Mouse (Mus musculus) midbrain, embryonic 15.5 days (tissue): Measurements from ENCODE around the gene Ranbp3l. TPM values are rescaled to one million over a fixed set of nuclear protein-coding genes. Genes with fewer than 3 reads are reported as not detected.

Experiments used
- ATAC-seq: fragments of 200-750 bp; cut with Nextera tagmentation; replicated peaks from 2 replicates; pipeline ENCODE4 v1.8.0; 2017; ENCODE audit warnings: moderate TSS enrichment
- H3K27ac ChIP-seq: fragments of 300-500 bp; sonication (generic); 2 replicates; pipeline ENCODE4 v1.5.1; 2015; ENCODE audit warnings: mild to moderate bottlenecking, inconsistent platforms
- H3K27me3 ChIP-seq: fragments of 300-500 bp; sonication (generic); replicated peaks from 2 replicates; pipeline ENCODE4 v1.6.1; 2015; ENCODE audit warnings: inconsistent platforms
- H3K36me3 ChIP-seq: fragments of 300-500 bp; sonication (generic); replicated peaks from 2 replicates; pipeline ENCODE4 v1.6.1; 2015; ENCODE audit warnings: inconsistent platforms
- H3K4me1 ChIP-seq: fragments of 300-500 bp; sonication (generic); 2 replicates; pipeline ENCODE4 v1.6.1; 2015; ENCODE audit warnings: inconsistent platforms
- H3K4me2 ChIP-seq: fragments of 300-500 bp; sonication (generic); 2 replicates; pipeline ENCODE4 v1.6.1; 2015; ENCODE audit warnings: inconsistent platforms, mild to moderate bottlenecking, moderate library complexity
- H3K4me3 ChIP-seq: fragments of 300-500 bp; sonication (generic); 2 replicates; pipeline ENCODE4 v1.5.1; 2015; ENCODE audit warnings: mild to moderate bottlenecking, inconsistent platforms
- H3K9ac ChIP-seq: fragments of 300-500 bp; sonication (generic); 2 replicates; pipeline ENCODE4 v1.6.1; 2015; ENCODE audit warnings: mild to moderate bottlenecking, inconsistent platforms
- H3K9me3 ChIP-seq: fragments of 300-500 bp; sonication (generic); 2 replicates; pipeline ENCODE4 v1.6.1; 2016; ENCODE audit warnings: inconsistent platforms
- WGBS: fragments of 180-500 bp; shearing (Covaris S2); methylation state at CpG from one replicate; pipeline ENCODE4 v1.1.7; 2015; ENCODE audit warnings: mixed read lengths; 5-methylcytosine and 5-hydroxymethylcytosine counted together
- polyA plus RNA-seq: library from polyadenylated mRNA; unstranded; fragments of >200 nt; fragmentation: Nextera tagmentation; extraction: Ambion mirVana; gene quantifications from 2 replicates; pipeline ENCODE4 v1.2.1, GENCODE M21; 2015

Ranbp3l gene
- 13.1 and 14.4 TPM in 2 replicates for polyA plus RNA-seq

GRCm38 (mm10) chr15:8967573-8968228 is at the start of gene Ranbp3l:
Gene Ranbp3l (plus strand): TSS chr15:8967949.
- no peaks in the 10 kb centered on the region for H3K36me3 ChIP-seq
- H3K9ac ChIP-seq: no peak within 1 kb of the TSS
- H3K4me3 ChIP-seq: peak within 1 kb of the TSS; percentile 20
- peak within 1 kb of the TSS; percentile 42 for H3K4me2 ChIP-seq
- H3K27ac ChIP-seq: 0 out of 2 replicates have a peak within 1 kb of the TSS, but pooled peaks have one; percentile 1
- peaks cover 8% of the 10 kb centered on the region; the same call in 1 of the 2 replicates for H3K4me1 ChIP-seq
- 59% methylated on average over 18 of the region's 18 CpGs for WGBS
- peak; percentile 71 for ATAC-seq
- H3K27me3 ChIP-seq: no peaks in the 10 kb centered on the region
- H3K9me3 ChIP-seq: no peaks in the 10 kb centered on the region

GRCm38 (mm10) chr15:8930061-8930460 is 37.7 kb upstream of the Ranbp3l start:
- no peaks in the 10 kb centered on the region for H3K27me3 ChIP-seq
- no peaks in the 10 kb centered on the region for H3K36me3 ChIP-seq
- no peak overlapping the region for H3K27ac ChIP-seq
- no peaks in the 10 kb centered on the region for H3K9me3 ChIP-seq
- H3K4me2 ChIP-seq: no peak overlapping the region
- no peak for ATAC-seq
- H3K9ac ChIP-seq: no peak overlapping the region
- WGBS: 80% methylated on average over 1 of the region's 1 CpGs
- no peaks in the 10 kb centered on the region for H3K4me1 ChIP-seq
- no peak overlapping the region for H3K4me3 ChIP-seq

- Histone ChIP-seq H3K4me2 (no peak overlapping the region), H3K4me3 (no peak overlapping the region), H3K27ac (no peak overlapping the region), H3K9me3 (no peaks in the 10 kb centered on the region), H3K36me3 (no peaks in the 10 kb centered on the region), H3K4me1 (no peaks in the 10 kb centered on the region), H3K9ac (no peak overlapping the region), H3K27me3 (no peaks in the 10 kb centered on the region)
- WGBS: 94% methylated on average over 3 of the region's 3 CpGs
- no peak for ATAC-seq
These were observed 30.8 kb upstream of the Ranbp3l start for GRCm38 (mm10) chr15:8936911-8937310.

- ATAC-seq: no peak
- Histone ChIP-seq H3K36me3 (no peaks in the 10 kb centered on the region), H3K4me3 (no peak overlapping the region), H3K4me1 (no peaks in the 10 kb centered on the region), H3K4me2 (no peak overlapping the region), H3K27ac (no peak overlapping the region), H3K9ac (no peak overlapping the region), H3K27me3 (no peaks in the 10 kb centered on the region), H3K9me3 (no peaks in the 10 kb centered on the region)
- 91% methylated on average over 5 of the region's 5 CpGs for WGBS
These were observed 26.9 kb upstream of the Ranbp3l start for GRCm38 (mm10) chr15:8940861-8941260.

- no peak overlapping the region for H3K4me3 ChIP-seq
- H3K4me1 ChIP-seq: no peaks in the 10 kb centered on the region
- H3K4me2 ChIP-seq: no peak overlapping the region
- no peak overlapping the region for H3K27ac ChIP-seq
- 78% methylated on average over 4 of the region's 4 CpGs for WGBS
- no peaks in the 10 kb centered on the region for H3K9me3 ChIP-seq
- H3K9ac ChIP-seq: no peak overlapping the region
- ATAC-seq: no peak
- H3K27me3 ChIP-seq: no peaks in the 10 kb centered on the region
- no peaks in the 10 kb centered on the region for H3K36me3 ChIP-seq
These were observed 16.9 kb upstream of the Ranbp3l start for GRCm38 (mm10) chr15:8950856-8951255.

GRCm38 (mm10) chr15:8963323-8963722 is 4.4 kb upstream of the Ranbp3l start:
- no peak overlapping the region for H3K9ac ChIP-seq
- H3K4me2 ChIP-seq: no peak overlapping the region
- no peaks in the 10 kb centered on the region for H3K36me3 ChIP-seq
- 61% methylated on average over 2 of the region's 2 CpGs for WGBS
- H3K27ac ChIP-seq: no peak overlapping the region
- H3K4me1 ChIP-seq: peaks cover 8% of the 10 kb centered on the region; the same call in 1 of the 2 replicates
- H3K4me3 ChIP-seq: no peak overlapping the region
- ATAC-seq: no peak
- H3K9me3 ChIP-seq: no peaks in the 10 kb centered on the region
- no peaks in the 10 kb centered on the region for H3K27me3 ChIP-seq

GRCm38 (mm10) chr15:8968229-8968595 is 463 bp downstream of the Ranbp3l start:
- no peak overlapping the region for H3K4me3 ChIP-seq
- H3K9ac ChIP-seq: no peak overlapping the region
- no peaks in the 10 kb centered on the region for H3K36me3 ChIP-seq
- no peaks in the 10 kb centered on the region for H3K9me3 ChIP-seq
- ATAC-seq: no peak
- H3K27ac ChIP-seq: 0 out of 2 replicates have a peak overlapping the region, but pooled peaks have one; percentile 1
- peaks cover 8% of the 10 kb centered on the region; the same call in 1 of the 2 replicates for H3K4me1 ChIP-seq
- peak overlapping the region; percentile 42 for H3K4me2 ChIP-seq
- 76% methylated on average over 14 of the region's 14 CpGs for WGBS
- no peaks in the 10 kb centered on the region for H3K27me3 ChIP-seq

- no peak overlapping the region for H3K9ac ChIP-seq
- ATAC-seq: no peak
- WGBS: 93% methylated on average over 10 of the region's 10 CpGs
These were observed 1.4 kb downstream of the Ranbp3l start for GRCm38 (mm10) chr15:8969061-8969635.

GRCm38 (mm10) chr15:8991211-8991610 is 23.5 kb downstream of the Ranbp3l start:
- H3K4me3 ChIP-seq: no peak overlapping the region
- no peaks in the 10 kb centered on the region for H3K36me3 ChIP-seq
- WGBS: 91% methylated on average over 6 of the region's 6 CpGs
- no peak for ATAC-seq
- H3K9me3 ChIP-seq: no peaks in the 10 kb centered on the region
- H3K4me1 ChIP-seq: no peaks in the 10 kb centered on the region
- no peak overlapping the region for H3K27ac ChIP-seq
- no peaks in the 10 kb centered on the region for H3K27me3 ChIP-seq
- no peak overlapping the region for H3K9ac ChIP-seq
- H3K4me2 ChIP-seq: no peak overlapping the region

More at GRCm38 (mm10) chr15:8969061-8969635, 1.4 kb downstream of the Ranbp3l start:
- H3K27me3 ChIP-seq: no peaks in the 10 kb centered on the region
- H3K4me3 ChIP-seq: no peak overlapping the region
- no peaks in the 10 kb centered on the region for H3K36me3 ChIP-seq
- H3K27ac ChIP-seq: no peak overlapping the region
- no peak overlapping the region for H3K4me2 ChIP-seq
- no peaks in the 10 kb centered on the region for H3K9me3 ChIP-seq
- peaks cover 8% of the 10 kb centered on the region; the same call in 1 of the 2 replicates for H3K4me1 ChIP-seq

- Histone ChIP-seq H3K27ac (no peak overlapping the region), H3K9me3 (no peaks in the 10 kb centered on the region), H3K4me3 (no peak overlapping the region), H3K4me2 (no peak overlapping the region), H3K4me1 (no peaks in the 10 kb centered on the region), H3K27me3 (no peaks in the 10 kb centered on the region), H3K9ac (no peak overlapping the region), H3K36me3 (no peaks in the 10 kb centered on the region)
- ATAC-seq: peak; percentile 80
- 78% methylated on average over 12 of the region's 12 CpGs for WGBS
These were observed 24.4 kb downstream of the Ranbp3l start for GRCm38 (mm10) chr15:8991859-8992838.

GRCm38 (mm10) chr15:8994608-8995277 is 27.0 kb downstream of the Ranbp3l start:
- Histone ChIP-seq H3K4me2 (no peak overlapping the region), H3K4me3 (no peak overlapping the region), H3K4me1 (no peaks in the 10 kb centered on the region), H3K36me3 (no peaks in the 10 kb centered on the region), H3K27me3 (no peaks in the 10 kb centered on the region), H3K9me3 (no peaks in the 10 kb centered on the region), H3K27ac (no peak overlapping the region), H3K9ac (no peak overlapping the region)
- ATAC-seq: no peak
- 69% methylated on average over 8 of the region's 8 CpGs for whole genome bisulfite sequencing

- H3K4me2 ChIP-seq: no peak overlapping the region
- no peaks in the 10 kb centered on the region for H3K9me3 ChIP-seq
- H3K27me3 ChIP-seq: no peaks in the 10 kb centered on the region
- no peaks in the 10 kb centered on the region for H3K4me1 ChIP-seq
- WGBS: 73% methylated on average over 7 of the region's 7 CpGs
- no peak overlapping the region for H3K9ac ChIP-seq
- ATAC-seq: no peak
- no peak overlapping the region for H3K27ac ChIP-seq
- H3K4me3 ChIP-seq: no peak overlapping the region
- no peaks in the 10 kb centered on the region for H3K36me3 ChIP-seq
These were observed 27.7 kb downstream of the Ranbp3l start for GRCm38 (mm10) chr15:8995490-8995889.
